19 mouse cellular contexts compared by ENCODE assay signal in the genomic region with DNA sequence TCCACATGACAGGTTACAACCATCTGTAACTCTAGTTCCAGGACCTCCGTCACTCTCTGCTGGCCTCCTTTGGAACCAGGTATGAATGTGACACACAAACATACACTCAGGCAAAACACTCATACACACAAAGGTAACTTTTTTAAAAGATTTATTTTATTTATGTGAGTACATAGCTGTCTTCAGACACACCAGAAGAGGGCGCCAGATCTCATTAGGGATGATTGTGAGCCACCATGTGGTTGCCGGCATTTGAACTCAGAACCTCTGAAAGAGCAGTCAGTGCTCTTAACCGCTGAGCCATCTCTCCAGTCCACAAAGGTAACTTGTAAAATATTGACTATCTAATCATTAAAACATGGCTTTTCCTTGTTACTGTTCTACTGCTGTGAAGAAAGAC. TPM values are rescaled to one million over a fixed set of nuclear protein-coding genes. Genes with fewer than 3 reads are reported as not detected.
DNase-seq lines count a peak whose midpoint lies in the region; ATAC-seq and TF ChIP-seq lines count a peak whose summit lies in the region.
"Had no signal": no experiment of that assay in that cellular context is flagged by ENCODE, and none has a peak within 500 bp of the region (broad histone marks: within the 10 kb centered on the region; RNA-seq: fewer than 3 reads in every experiment).

No protein-coding gene starts in this region.

- peak; percentile 45 for TF ChIP-seq CTCF in intestine, postnatal 0 days (IDR thresholded peaks at IDR 0.05; ENCODE audit: low read depth)
- peak; percentile 40 for TF ChIP-seq CTCF in lung, postnatal 0 days (IDR thresholded peaks at IDR 0.05)
- TF ChIP-seq CTCF in lung, adult 2 months (IDR thresholded peaks at IDR 0.05; ENCODE audit: insufficient read depth, low read length), result no peak
- 0 out of 2 replicates have a peak, but pooled peaks have one; percentile 7 for TF ChIP-seq CTCF in small intestine, adult 2 months (IDR thresholded peaks at IDR 0.05; ENCODE audit: extremely low read depth, insufficient read length, insufficient replicate concordance, low read depth, low read length)

- no peak for TF ChIP-seq EP300 in lung, postnatal 0 days (IDR thresholded peaks at IDR 0.05)

- no peaks in the 10 kb centered on the region for H3K9me3 ChIP-seq in intestine, postnatal 0 days (ENCODE audit: control insufficient read depth)
- H3K9me3 ChIP-seq in intestine, embryonic 15.5 days, result no peaks in the 10 kb centered on the region
- no peaks in the 10 kb centered on the region for H3K9me3 ChIP-seq in lung, postnatal 0 days (ENCODE audit: low read length)
- H3K9me3 ChIP-seq: embryonic facial prominence, embryonic 10.5 days; limb, embryonic 12.5 days; lung, embryonic 15.5 days had no signal

- peaks cover 16% of the 10 kb centered on the region for H3K36me3 ChIP-seq in intestine, postnatal 0 days (ENCODE audit: control insufficient read depth, insufficient read depth)
- H3K36me3 ChIP-seq in intestine, embryonic 15.5 days, result peaks cover 6% of the 10 kb centered on the region
- peaks cover 15% of the 10 kb centered on the region; the same call in 1 of the 2 replicates for H3K36me3 ChIP-seq in lung, postnatal 0 days (ENCODE audit: insufficient read depth, low read length)
- peaks cover 10% of the 10 kb centered on the region for H3K36me3 ChIP-seq in small intestine, adult 2 months (ENCODE audit: control insufficient read depth, insufficient read depth, low read length)

- ATAC-seq in intestine, postnatal 0 days, result no peak
- ATAC-seq in intestine, embryonic 15.5 days, result no peak
- no peak for ATAC-seq in lung, postnatal 0 days
- ATAC-seq: activated CD4-positive, CD25-positive, alpha-beta regulatory T cell, adult 4 months; forebrain, embryonic 16.5 days; intestine, embryonic 16.5 days had no signal

- H3K4me1 ChIP-seq in intestine, postnatal 0 days (replicated peaks; ENCODE audit: control insufficient read depth, insufficient read depth, low read length), result 0 out of 2 replicates have a peak, but pooled peaks cover 1% of the 10 kb centered on the region
- H3K4me1 ChIP-seq in intestine, embryonic 15.5 days (replicated peaks), result peaks cover 14% of the 10 kb centered on the region
- H3K4me1 ChIP-seq in lung, postnatal 0 days (ENCODE audit: insufficient read depth, low read depth, low read length), result peaks cover 4% of the 10 kb centered on the region; the same call in 1 of the 2 replicates
- H3K4me1 ChIP-seq in lung, adult 2 months (ENCODE audit: control insufficient read depth, insufficient read depth, low read length), result peaks cover 11% of the 10 kb centered on the region
- no peaks in the 10 kb centered on the region; the same call in 1 of the 2 replicates for H3K4me1 ChIP-seq in small intestine, adult 2 months (ENCODE audit: control insufficient read depth, insufficient read depth, insufficient read length, low read length)

- DNase-seq in adrenal gland, postnatal 14 days, result peak; percentile 18
- no peak for DNase-seq in adrenal gland, postnatal 36 days
- no peak for DNase-seq in lung, postnatal 0 days (ENCODE audit: low spot score)
- no peak for DNase-seq in lung, adult 2 months
- no peak for DNase-seq in heart, adult 11 months
- DNase-seq: cerebellum, postnatal 36 days; gastrocnemius, postnatal 10 days; midbrain, embryonic 14.5 days; retina, postnatal 1 day; thymus, postnatal 14 days had no signal

- no peaks in the 10 kb centered on the region for H3K27me3 ChIP-seq in intestine, postnatal 0 days (replicated peaks; ENCODE audit: control insufficient read depth, insufficient read depth, low read length)
- no peaks in the 10 kb centered on the region for H3K27me3 ChIP-seq in intestine, embryonic 15.5 days (replicated peaks)
- no peaks in the 10 kb centered on the region for H3K27me3 ChIP-seq in lung, postnatal 0 days (replicated peaks; ENCODE audit: insufficient read depth, low read length)
- no peaks in the 10 kb centered on the region for H3K27me3 ChIP-seq in small intestine, adult 2 months (ENCODE audit: control insufficient read depth, insufficient read depth, low read length)
- H3K27me3 ChIP-seq: limb, embryonic 12.5 days; lung, embryonic 15.5 days had no signal

- H3K27ac ChIP-seq in intestine, postnatal 0 days (ENCODE audit: low read depth, low read length), result no peak overlapping the region
- no peak overlapping the region for H3K27ac ChIP-seq in intestine, embryonic 15.5 days
- H3K27ac ChIP-seq in lung, postnatal 0 days (ENCODE audit: low read length), result no peak overlapping the region
- H3K27ac ChIP-seq in small intestine, adult 2 months (ENCODE audit: insufficient read depth, low read depth, low read length), result no peak overlapping the region
- H3K27ac ChIP-seq: embryonic facial prominence, embryonic 10.5 days; limb, embryonic 12.5 days; lung, embryonic 15.5 days had no signal

- no peak for TF ChIP-seq POLR2A in lung, adult 2 months (IDR thresholded peaks at IDR 0.05; ENCODE audit: borderline replicate concordance, extremely low read depth, low read depth, low read length)
- TF ChIP-seq POLR2A in small intestine, adult 2 months (IDR thresholded peaks at IDR 0.05; ENCODE audit: low read depth, low read length), result no peak

- no peak overlapping the region for H3K9ac ChIP-seq in intestine, postnatal 0 days (ENCODE audit: low read depth, low read length)
- H3K9ac ChIP-seq in intestine, embryonic 15.5 days, result no peak overlapping the region
- no peak overlapping the region for H3K9ac ChIP-seq in lung, postnatal 0 days (replicated peaks; ENCODE audit: low read depth)
- H3K9ac ChIP-seq: limb, embryonic 12.5 days; lung, embryonic 15.5 days had no signal

- no peak overlapping the region for H3K4me2 ChIP-seq in intestine, postnatal 0 days (replicated peaks; ENCODE audit: low read depth)
- no peak overlapping the region for H3K4me2 ChIP-seq in intestine, embryonic 15.5 days (replicated peaks)
- H3K4me2 ChIP-seq in lung, postnatal 0 days (replicated peaks; ENCODE audit: low read depth, low read length), result no peak overlapping the region
- H3K4me2 ChIP-seq: limb, embryonic 12.5 days; lung, embryonic 15.5 days had no signal

- H3K4me3 ChIP-seq in intestine, postnatal 0 days (ENCODE audit: low read depth, low read length), result no peak overlapping the region
- no peak overlapping the region for H3K4me3 ChIP-seq in intestine, embryonic 15.5 days (replicated peaks)
- H3K4me3 ChIP-seq in lung, postnatal 0 days (ENCODE audit: low read depth, low read length), result no peak overlapping the region
- H3K4me3 ChIP-seq in lung, adult 2 months (replicated peaks; ENCODE audit: extremely low read depth, low read depth, low read length), result no peak overlapping the region
- no peak overlapping the region for H3K4me3 ChIP-seq in small intestine, adult 2 months (ENCODE audit: low read depth, low read length)
- H3K4me3 ChIP-seq: embryonic facial prominence, embryonic 10.5 days; limb, embryonic 12.5 days; lung, embryonic 15.5 days had no signal

- WGBS in intestine, postnatal 0 days, result 74% methylated on average over 4 of the region's 4 CpGs
- WGBS in intestine, embryonic 15.5 days, result 70% methylated on average over 4 of the region's 4 CpGs
- WGBS in lung, postnatal 0 days, result 70% methylated on average over 4 of the region's 4 CpGs
- 68% methylated on average over 4 of the region's 4 CpGs for WGBS in lung, adult 2 months
- WGBS in small intestine, adult 2 months, result 59% methylated on average over 4 of the region's 4 CpGs

RNA-seq across cellular contexts. Expression of a gene that starts 20.1 kb away (rescaled TPM):
- 87.4 and 92.1 TPM in 2 replicates for total RNA-seq in adrenal gland, postnatal 14 days (2021)
- 100 to 1,000 TPM; 103 to 107 TPM for total RNA-seq in adrenal gland, postnatal 36 days (2021)
- 43.8 and 48.8 TPM in 2 replicates for polyA plus RNA-seq in intestine, postnatal 0 days (2015; fragmentation: Nextera tagmentation; extraction: Ambion mirVana)
- 60.6 and 60.9 TPM in 2 replicates for polyA plus RNA-seq in intestine, embryonic 15.5 days (2015; fragmentation: Nextera tagmentation; extraction: Ambion mirVana)
- 64.6 TPM in 2 replicates for polyA plus RNA-seq in lung, postnatal 0 days (2015; fragmentation: Nextera tagmentation; extraction: Ambion mirVana)
- 113 and 116 TPM in 2 replicates for polyA plus RNA-seq in lung, adult 2 months (2012; rRNA removed)
- 37.1 and 52.5 TPM in 2 replicates for polyA plus RNA-seq in small intestine, adult 2 months (2012; rRNA removed)

RNA-seq across cellular contexts. Expression of a gene that starts 50.6 kb away (rescaled TPM):
- 212 and 214 TPM in 2 replicates for total RNA-seq in adrenal gland, postnatal 14 days (2021)
- total RNA-seq in adrenal gland, postnatal 36 days (2021), result 100 to 1,000 TPM; 222 to 305 TPM
- 11.9 and 15.6 TPM in 2 replicates for polyA plus RNA-seq in intestine, postnatal 0 days (2015; fragmentation: Nextera tagmentation; extraction: Ambion mirVana)
- polyA plus RNA-seq in intestine, embryonic 15.5 days (2015; fragmentation: Nextera tagmentation; extraction: Ambion mirVana), result 20.7 and 21.7 TPM in 2 replicates
- 51.9 and 59.6 TPM in 2 replicates for polyA plus RNA-seq in lung, postnatal 0 days (2015; fragmentation: Nextera tagmentation; extraction: Ambion mirVana)
- polyA plus RNA-seq in lung, adult 2 months (2012; rRNA removed), result 236 and 238 TPM in 2 replicates
- polyA plus RNA-seq in small intestine, adult 2 months (2012; rRNA removed), result 28.2 and 30.2 TPM in 2 replicates
- polyA plus RNA-seq: activated CD4-positive, CD25-positive, alpha-beta regulatory T cell, adult 4 months had no signal
